Mouse (Mus musculus) limb, embryonic 10.5 days (tissue): ENCODE data around the gene Itgam. TPM values are rescaled to one million over a fixed set of nuclear protein-coding genes. Genes with fewer than 3 reads are reported as not detected.

Source experiments
- DNase-seq: peaks from one replicate; pipeline ENCODE4 v3.0.0-alpha.2; 2017; ENCODE audit warnings: low spot score
- H3K27ac ChIP-seq: fragments of 300-500 bp; sonication (generic); 2 replicates; pipeline ENCODE4 v1.5.1; 2016; ENCODE audit warnings: mild to moderate bottlenecking
- H3K27me3 ChIP-seq: fragments of 300-500 bp; sonication (generic); 2 replicates; pipeline ENCODE4 v1.6.1; 2016; ENCODE audit warnings: low read depth, mild to moderate bottlenecking; ENCODE audit not compliant: poor library complexity, severe bottlenecking
- H3K36me3 ChIP-seq: fragments of 300-500 bp; sonication (generic); 2 replicates; pipeline ENCODE4 v1.6.1; 2016; ENCODE audit warnings: mild to moderate bottlenecking, moderate library complexity
- H3K4me1 ChIP-seq: fragments of 300-500 bp; sonication (generic); 2 replicates; pipeline ENCODE4 v1.6.1; 2016
- H3K4me3 ChIP-seq: fragments of 300-500 bp; sonication (generic); 2 replicates; pipeline ENCODE4 v1.5.1; 2016; ENCODE audit warnings: mild to moderate bottlenecking, moderate library complexity
- H3K9me3 ChIP-seq: fragments of 300-500 bp; sonication (generic); replicated peaks from 2 replicates; pipeline ENCODE4 v1.6.1; 2016; ENCODE audit warnings: mild to moderate bottlenecking
- WGBS: fragments of 180-500 bp; shearing (Covaris S2); methylation state at CpG from one replicate; pipeline ENCODE4 v1.1.7; 2016; 5-methylcytosine and 5-hydroxymethylcytosine counted together
- polyA plus RNA-seq: library from polyadenylated mRNA; unstranded; fragments of >200 nt; fragmentation: Nextera tagmentation; extraction: Ambion mirVana; gene quantifications from 2 replicates; pipeline ENCODE4 v1.2.1, GENCODE M21; 2016

The Itgam gene
- polyA plus RNA-seq, 1 experiment from 2014 or later: 0.40 TPM

DNA sequence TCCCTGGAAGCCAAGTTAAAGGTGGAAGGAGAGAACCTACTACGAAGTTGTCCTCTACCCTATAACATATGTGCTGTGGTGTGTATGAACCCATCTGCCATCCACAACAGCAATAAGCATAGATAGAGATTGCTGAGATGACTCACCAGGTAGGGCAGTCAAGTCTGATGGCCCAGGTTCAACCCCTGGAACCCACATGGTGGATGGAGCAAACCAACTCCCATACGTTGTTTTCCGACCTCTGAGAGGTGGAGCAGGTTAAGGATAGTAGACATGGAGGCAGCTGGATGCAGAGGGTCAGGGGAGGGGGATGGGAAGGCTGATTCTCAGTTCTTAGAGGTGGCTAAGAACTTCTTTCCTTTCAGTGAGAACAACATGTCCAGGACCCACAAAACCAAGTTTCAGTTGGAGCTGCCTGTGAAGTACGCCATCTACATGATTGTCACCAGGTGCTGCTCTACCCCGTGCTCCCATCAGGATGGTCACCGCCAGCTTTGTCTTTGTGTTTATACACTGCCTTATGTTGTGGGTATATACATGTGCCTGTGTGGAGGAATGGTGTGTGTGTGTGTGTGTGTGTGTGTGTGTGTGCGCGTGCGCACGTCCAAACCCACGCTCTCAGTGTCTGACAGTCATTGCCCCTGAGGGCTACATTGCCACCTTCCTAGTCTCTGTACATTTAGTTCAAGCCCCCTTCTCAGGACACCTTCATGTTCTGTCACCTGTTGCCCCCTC, 52.1 kb downstream of the Itgam start:
- H3K9me3 ChIP-seq: no peaks in the 10 kb centered on the region
- WGBS: 93% methylated on average over 11 of the region's 11 CpGs

DNA sequence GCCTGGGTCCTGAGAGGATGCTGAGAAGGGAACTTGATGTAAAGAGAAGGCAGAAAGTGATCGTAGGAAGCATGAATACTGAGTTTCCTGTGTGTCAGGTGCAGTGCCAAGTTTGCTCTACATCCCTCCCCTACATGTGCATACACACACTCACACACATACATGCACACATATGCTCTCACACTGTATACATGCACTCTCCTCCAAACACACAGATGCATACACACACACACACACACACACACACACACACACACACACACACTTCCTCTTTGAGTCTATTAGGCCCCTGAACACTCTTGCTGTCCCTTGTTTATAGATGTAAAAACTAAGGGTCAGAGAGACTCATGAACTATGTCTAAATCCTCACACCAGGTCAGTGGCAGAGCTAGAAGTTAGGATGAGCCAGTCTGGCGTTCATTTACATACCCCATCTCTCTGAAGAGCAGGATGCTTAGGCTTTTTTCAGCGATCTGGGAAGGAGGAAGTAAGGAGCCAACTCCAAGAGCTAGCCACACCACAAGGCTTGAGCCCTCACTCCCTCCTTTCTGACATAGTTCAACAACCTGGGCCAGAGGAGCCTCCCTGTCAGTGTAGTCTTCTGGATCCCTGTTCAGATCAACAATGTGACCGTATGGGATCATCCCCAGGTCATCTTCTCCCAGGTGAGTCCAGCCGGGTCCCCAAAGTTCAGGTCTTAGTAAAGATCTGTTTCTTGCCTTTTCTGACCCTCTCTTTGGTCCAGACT, 52.9 kb downstream of the Itgam start:
- H3K4me3 ChIP-seq: no peak overlapping the region
- no peaks in the 10 kb centered on the region for H3K27me3 ChIP-seq
- WGBS: 83% methylated on average over 5 of the region's 5 CpGs
- no peak overlapping the region for H3K27ac ChIP-seq
- H3K4me1 ChIP-seq: no peaks in the 10 kb centered on the region
- DNase-seq: no peak
- no peaks in the 10 kb centered on the region for H3K36me3 ChIP-seq
- H3K9me3 ChIP-seq: no peaks in the 10 kb centered on the region

More for the DNA sequence above, 52.1 kb downstream of the Itgam start:
- Histone ChIP-seq H3K36me3 (no peaks in the 10 kb centered on the region), H3K4me1 (no peaks in the 10 kb centered on the region), H3K27me3 (no peaks in the 10 kb centered on the region), H3K27ac (no peak overlapping the region), H3K4me3 (no peak overlapping the region)
- DNase-seq: no peak

DNA sequence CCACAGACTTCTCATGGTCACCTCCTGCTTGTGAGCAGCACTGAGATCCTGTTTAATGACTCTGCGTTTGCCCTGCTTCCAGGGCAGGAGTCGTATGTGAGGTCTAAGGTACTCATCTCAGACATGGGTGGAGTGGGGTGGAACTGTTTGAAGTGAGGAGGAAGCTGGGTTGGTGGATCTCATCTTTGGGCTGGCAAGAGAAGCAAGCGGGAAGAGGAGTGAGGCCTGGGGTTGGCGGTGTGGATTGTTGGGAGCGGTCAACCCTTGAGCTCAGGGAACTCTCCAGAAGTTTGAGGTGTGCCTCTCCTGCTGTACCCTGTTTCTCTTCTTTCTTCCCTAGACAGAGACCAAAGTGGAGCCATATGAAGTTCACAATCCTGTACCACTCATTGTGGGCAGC, 54.0 kb downstream of the Itgam start:
- 95% methylated on average over 5 of the region's 5 CpGs for WGBS
- Histone ChIP-seq H3K4me1 (no peaks in the 10 kb centered on the region), H3K27ac (no peak overlapping the region), H3K36me3 (no peaks in the 10 kb centered on the region), H3K27me3 (no peaks in the 10 kb centered on the region), H3K9me3 (no peaks in the 10 kb centered on the region), H3K4me3 (no peak overlapping the region)
- no peak for DNase-seq

DNA sequence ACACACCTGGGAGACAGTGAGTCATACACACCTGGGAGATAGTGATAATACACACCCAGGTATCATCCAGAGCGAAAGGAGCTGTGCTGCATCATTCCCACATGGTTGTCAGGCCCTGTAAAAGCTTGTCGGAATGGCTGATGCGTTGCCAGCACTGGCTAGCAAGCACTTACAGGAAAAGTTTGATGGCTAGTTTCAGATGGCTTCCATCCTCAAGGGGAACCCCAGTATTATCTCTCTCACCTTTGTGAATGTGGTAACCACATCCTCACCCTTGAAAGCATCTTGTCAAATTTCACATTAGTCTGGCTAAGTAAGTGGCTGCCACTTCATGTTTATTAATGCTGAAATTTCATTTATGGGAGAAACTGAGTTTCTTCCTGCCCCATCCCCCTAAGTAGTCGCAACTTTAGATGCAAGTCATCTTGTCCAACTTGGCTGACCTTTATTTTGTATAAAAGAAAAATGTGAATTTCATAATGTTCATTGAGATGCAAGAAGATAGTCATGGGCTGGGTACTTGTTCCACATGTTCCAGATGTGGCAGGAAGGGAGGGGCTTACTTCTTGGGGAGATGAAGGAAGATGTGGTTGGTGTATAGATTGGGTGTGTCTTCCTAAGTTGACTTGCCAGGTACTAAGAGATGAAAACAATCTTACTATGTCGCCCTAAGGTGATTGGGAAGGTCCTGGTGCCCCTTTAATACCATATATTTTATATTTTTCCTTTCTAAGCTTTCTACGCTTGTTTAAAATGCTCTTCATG, 57.5 kb downstream of the Itgam start:
- Histone ChIP-seq H3K27ac (no peak overlapping the region), H3K27me3 (no peaks in the 10 kb centered on the region), H3K9me3 (no peaks in the 10 kb centered on the region), H3K36me3 (no peaks in the 10 kb centered on the region), H3K4me3 (no peak overlapping the region), H3K4me1 (no peaks in the 10 kb centered on the region)
- DNase-seq: no peak
- 85% methylated on average over 6 of the region's 6 CpGs for WGBS

DNA sequence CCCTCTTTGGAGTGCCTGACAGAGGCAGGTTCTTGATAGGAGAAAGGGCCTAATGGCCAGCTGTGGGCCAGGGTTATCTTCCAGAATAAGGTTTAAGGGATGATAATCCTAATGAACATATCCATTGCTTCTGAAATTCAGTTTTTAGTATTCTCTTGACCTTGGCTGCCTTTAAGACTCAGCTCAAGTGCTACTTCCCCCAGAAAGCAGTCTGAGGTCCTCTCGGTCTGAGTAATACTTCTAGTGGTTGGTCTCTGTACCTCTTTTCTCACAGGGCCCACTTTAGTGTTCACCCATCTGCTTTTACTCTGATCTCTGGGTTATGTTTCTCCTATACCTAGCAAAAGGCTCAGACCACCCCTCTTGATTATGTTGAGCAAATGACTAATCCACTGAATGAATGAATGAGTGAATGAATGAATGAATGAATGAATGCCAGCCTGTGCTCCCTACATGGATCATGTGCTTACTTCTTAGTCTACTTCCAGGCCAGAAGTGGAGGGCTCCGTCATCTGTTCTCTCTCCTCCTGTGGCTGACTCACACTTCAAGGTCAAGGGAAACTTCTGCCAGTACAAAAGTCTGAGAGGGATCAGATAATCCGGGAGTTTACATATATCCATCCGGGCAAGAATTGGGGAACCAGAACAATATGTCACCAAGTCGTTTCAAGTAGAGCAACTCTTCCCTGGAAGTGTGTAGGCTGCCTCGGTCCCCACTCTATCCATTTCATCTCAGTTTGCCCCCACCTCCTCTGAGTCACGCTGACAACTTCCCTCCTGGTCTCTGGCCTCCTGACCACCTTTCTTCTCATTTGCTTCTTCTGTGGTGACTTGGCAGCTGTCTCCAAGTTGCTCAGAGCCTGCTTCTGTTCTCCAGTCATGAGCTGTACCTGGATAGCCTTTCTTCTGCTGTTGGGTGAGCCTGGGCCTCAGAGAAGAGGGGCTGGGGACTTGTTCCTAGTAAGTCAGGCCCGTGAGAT, 66.6 kb downstream of the Itgam start, which contains the start of gene Itgax:
Gene Itgax (plus strand): TSS at position 807 of the 980 bp plus-strand sequence.
- H3K4me1 ChIP-seq: no peaks in the 10 kb centered on the region
- no peak for DNase-seq
- no peaks in the 10 kb centered on the region for H3K9me3 ChIP-seq
- no peak within 1 kb of the TSS for H3K4me3 ChIP-seq
- H3K27ac ChIP-seq: no peak within 1 kb of the TSS
- WGBS: 87% methylated on average over 8 of the region's 8 CpGs
- no peaks in the 10 kb centered on the region for H3K36me3 ChIP-seq
- H3K27me3 ChIP-seq: no peaks in the 10 kb centered on the region

DNA sequence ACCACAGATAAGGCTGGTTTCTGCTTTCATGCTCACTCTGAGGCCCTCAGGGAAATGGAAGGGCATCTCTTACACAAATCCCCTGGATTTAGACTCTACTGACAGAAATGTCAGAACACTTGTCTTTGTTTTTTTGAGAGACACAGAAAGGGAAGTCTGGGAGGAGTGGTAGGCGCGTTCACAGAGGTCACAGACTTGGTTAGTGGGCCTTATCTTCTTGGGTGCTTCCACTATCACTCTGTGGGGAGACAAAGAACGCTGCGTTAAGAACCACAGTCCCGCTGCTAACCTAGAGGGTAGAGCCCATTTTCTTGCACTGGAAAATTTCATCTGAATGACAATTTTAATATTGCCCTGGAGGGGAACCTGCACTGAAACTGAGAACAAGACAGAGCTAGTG, 69.7 kb downstream of the Itgam start:
- Histone ChIP-seq H3K9me3 (no peaks in the 10 kb centered on the region), H3K27me3 (no peaks in the 10 kb centered on the region), H3K4me1 (no peaks in the 10 kb centered on the region), H3K4me3 (no peak overlapping the region), H3K36me3 (no peaks in the 10 kb centered on the region), H3K27ac (no peak overlapping the region)
- no peak for DNase-seq
- 94% methylated on average over 5 of the region's 5 CpGs for WGBS

DNA sequence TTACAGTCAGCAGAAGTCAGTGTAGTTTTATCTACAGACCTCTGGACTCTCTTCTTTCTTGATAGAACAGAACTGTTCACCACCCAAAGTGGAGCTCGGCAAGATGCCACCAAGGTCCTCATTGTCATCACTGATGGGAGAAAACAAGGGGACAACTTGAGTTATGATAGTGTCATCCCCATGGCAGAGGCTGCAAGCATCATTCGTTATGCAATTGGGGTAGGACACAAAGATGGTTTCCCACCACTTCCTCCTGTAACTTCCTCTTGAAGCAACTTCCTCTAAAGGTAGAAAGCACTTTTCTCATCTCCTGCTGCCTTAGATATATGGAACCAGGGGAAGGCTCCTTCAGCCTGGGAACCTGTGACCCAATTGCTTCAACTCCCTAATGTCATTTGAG, 71.2 kb downstream of the Itgam start:
- no peaks in the 10 kb centered on the region for H3K27me3 ChIP-seq
- H3K9me3 ChIP-seq: no peaks in the 10 kb centered on the region
- 90% methylated on average over 2 of the region's 2 CpGs for WGBS
- DNase-seq: no peak
- H3K4me1 ChIP-seq: no peaks in the 10 kb centered on the region
- H3K4me3 ChIP-seq: no peak overlapping the region
- no peak overlapping the region for H3K27ac ChIP-seq
- no peaks in the 10 kb centered on the region for H3K36me3 ChIP-seq

DNA sequence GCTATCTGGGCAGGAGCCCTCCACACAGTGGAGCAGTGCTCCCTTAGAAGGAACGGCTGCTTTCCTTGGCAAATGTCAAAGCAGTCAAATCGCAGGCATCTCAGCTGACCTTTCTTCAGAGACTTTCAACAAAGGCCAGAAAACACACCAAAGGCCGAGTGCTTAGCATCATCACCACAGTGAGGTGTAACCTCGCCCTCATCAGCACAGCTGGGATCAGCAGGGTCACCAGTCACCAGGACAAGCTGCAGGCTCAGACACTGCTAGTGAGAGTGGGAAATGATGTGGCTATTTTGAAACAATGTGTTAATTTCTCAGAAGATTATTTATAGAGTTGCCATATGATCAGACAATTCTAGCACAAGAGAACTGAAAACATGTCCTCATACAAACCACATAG, 74.5 kb downstream of the Itgam start:
- H3K27me3 ChIP-seq: no peaks in the 10 kb centered on the region
- no peaks in the 10 kb centered on the region for H3K4me1 ChIP-seq
- WGBS: 41% methylated on average over 4 of the region's 4 CpGs
- no peak for DNase-seq
- no peaks in the 10 kb centered on the region for H3K9me3 ChIP-seq
- H3K4me3 ChIP-seq: no peak overlapping the region
- H3K27ac ChIP-seq: no peak overlapping the region
- H3K36me3 ChIP-seq: no peaks in the 10 kb centered on the region

DNA sequence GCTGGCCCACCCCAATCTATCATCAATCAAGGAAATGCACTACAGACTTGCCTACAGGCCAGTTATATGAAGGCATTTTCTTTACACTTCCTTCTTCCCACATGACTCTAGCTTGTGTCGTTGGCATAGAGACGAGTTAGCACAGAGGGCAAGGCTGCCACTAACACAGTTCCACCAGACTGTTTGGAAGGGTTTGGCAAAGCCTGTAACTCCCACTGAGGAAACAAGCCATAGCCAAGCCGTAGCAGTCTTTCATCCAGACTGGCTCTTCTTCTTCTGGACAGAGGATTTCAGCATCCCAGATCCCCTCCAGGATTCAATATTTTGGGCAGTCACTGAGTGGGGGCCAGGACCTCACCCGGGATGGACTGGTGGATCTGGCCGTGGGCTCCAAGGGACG, 77.2 kb downstream of the Itgam start:
- Histone ChIP-seq H3K27ac (no peak overlapping the region), H3K4me3 (no peak overlapping the region), H3K27me3 (no peaks in the 10 kb centered on the region), H3K9me3 (no peaks in the 10 kb centered on the region), H3K36me3 (no peaks in the 10 kb centered on the region), H3K4me1 (no peaks in the 10 kb centered on the region)
- DNase-seq: no peak
- 91% methylated on average over 6 of the region's 6 CpGs for WGBS

DNA sequence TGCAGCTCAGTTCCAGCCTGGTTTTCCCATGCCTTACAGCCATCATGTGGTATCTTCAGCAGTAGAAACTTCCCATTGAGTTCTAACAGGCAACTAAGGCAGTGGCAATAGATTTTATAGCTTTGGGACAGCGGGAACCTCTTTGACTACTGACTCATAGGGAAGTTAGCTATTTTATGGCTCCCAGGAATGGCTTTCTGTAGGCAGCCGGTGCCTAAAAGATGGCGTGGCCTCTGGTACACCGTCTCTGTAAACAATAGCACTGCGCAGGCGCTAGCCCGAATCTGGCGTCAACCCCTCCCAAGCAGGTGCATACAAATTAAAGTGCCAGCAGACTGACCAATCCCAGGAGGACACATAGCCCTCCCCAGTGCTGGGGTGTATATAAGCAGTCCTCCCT, 88.5 kb downstream of the Itgam start:
- H3K27me3 ChIP-seq: no peaks in the 10 kb centered on the region
- no peaks in the 10 kb centered on the region for H3K9me3 ChIP-seq
- no peak overlapping the region for H3K27ac ChIP-seq
- no peaks in the 10 kb centered on the region for H3K36me3 ChIP-seq
- no peaks in the 10 kb centered on the region for H3K4me1 ChIP-seq
- WGBS: 81% methylated on average over 8 of the region's 8 CpGs
- DNase-seq: no peak
- H3K4me3 ChIP-seq: no peak overlapping the region

DNA sequence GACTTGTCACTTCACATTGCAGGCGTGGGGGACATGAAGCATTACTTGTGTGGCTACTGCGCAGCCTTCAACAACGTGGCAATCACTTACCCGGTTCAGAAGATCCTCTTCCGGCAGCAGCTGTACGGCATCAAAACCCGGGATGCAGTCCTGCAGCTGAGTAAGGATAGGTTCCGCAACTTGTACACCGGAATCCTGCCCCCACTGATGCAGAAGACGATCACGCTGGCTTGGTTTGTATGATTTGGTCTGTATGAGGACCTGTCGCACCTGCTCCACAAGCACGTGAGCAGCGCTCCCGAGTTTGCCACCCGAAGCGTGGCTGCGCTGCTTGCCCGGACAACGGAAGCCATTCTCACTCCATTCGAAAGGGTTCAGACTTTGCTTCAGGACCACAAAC, 91.6 kb downstream of the Itgam start, which contains the start of gene Itgad:
Gene Itgad (plus strand): TSS at position 301 of the 400 bp plus-strand sequence.
- no peaks in the 10 kb centered on the region for H3K27me3 ChIP-seq
- no peak for DNase-seq
- H3K4me3 ChIP-seq: no peak within 1 kb of the TSS
- no peak within 1 kb of the TSS for H3K27ac ChIP-seq
- 94% methylated on average over 21 of the region's 21 CpGs for WGBS
- no peaks in the 10 kb centered on the region for H3K4me1 ChIP-seq
- H3K36me3 ChIP-seq: no peaks in the 10 kb centered on the region
- no peaks in the 10 kb centered on the region for H3K9me3 ChIP-seq

DNA sequence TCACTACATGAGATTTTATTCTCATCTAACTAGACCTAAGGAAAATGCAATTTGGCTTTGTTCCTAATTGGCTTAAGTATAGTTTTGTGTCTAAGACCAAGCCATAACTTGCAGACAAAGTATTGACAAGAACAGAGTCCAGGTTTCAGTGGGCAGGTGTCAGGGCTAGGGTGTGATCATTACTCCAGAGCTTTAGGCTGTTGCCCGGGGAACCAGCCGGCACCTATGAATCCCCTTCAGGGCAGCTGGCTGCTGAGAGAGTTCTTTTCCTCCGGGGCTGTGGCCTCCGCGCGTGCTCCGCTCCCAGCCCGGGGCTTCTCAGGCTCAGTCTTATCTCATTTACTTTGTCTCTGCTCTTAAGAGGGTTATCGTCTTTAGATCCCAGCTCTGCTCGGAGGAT, 92.5 kb downstream of the Itgam start:
- no peak for DNase-seq
- WGBS: 81% methylated on average over 10 of the region's 10 CpGs
- H3K4me1 ChIP-seq: no peaks in the 10 kb centered on the region
- no peak overlapping the region for H3K27ac ChIP-seq
- no peak overlapping the region for H3K4me3 ChIP-seq
- no peaks in the 10 kb centered on the region for H3K27me3 ChIP-seq
- no peaks in the 10 kb centered on the region for H3K9me3 ChIP-seq
- H3K36me3 ChIP-seq: no peaks in the 10 kb centered on the region
